Mouse (Mus musculus) heart, adult 11 months (tissue): ENCODE measurements around the gene Retreg1.
"Not testable (repeated sequence)": the region's sequence is repeated elsewhere in the genome, so short reads cannot be mapped to it uniquely, and the experiment has no call there.

Experiments
- DNase-seq: peaks from one replicate; pipeline ENCODE4 v3.0.0; 2022

Retreg1 gene

DNA sequence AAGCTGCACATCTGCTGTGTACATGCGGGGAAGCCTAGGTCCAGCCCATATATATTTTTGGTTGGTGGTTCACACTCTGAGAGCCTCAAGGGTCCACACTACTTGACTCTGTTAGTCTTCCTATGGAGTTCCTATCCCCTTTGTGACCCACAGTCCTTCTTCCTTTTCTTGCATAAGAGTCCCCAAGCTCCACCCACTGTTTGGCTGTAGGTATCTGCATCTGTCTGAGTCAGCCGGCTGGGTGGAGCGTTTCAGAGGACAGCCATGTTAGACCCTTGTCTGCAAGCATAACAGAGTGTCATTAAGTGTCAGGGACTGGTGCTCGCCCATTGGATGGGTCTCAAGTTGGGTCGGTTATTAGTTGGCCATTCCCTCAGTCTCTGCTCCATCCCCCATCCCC, 107.6 kb downstream of the Retreg1 start:
- DNase-seq, result peak; percentile 86

GRCm38 (mm10) chr15:25951037-25951436, 108.1 kb downstream of the Retreg1 start:
- DNase-seq, result no peak

DNA sequence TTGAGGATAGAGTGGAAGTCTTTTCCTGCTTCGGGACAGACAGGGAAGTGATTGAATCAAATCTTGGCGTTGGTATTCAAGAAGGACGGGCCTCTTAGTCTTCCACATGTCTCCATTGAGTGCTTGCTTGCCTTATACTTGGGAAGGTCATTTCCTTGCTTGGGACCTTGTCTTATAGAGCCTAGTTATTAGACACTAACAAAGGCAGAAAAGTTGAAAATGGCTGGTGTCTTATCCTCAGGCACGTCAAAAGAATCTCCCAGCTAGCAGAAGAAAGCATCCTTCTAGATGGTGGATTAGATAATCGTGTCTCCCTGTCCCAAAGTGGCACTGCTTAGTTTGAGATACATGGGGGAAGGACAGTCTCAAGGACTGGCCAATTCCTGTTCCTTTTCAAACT, 113.0 kb downstream of the Retreg1 start:
- DNase-seq, result peak; percentile 55

GRCm38 (mm10) chr15:25956422-25957117, 113.6 kb downstream of the Retreg1 start:
- DNase-seq, result peak; percentile 91

DNA sequence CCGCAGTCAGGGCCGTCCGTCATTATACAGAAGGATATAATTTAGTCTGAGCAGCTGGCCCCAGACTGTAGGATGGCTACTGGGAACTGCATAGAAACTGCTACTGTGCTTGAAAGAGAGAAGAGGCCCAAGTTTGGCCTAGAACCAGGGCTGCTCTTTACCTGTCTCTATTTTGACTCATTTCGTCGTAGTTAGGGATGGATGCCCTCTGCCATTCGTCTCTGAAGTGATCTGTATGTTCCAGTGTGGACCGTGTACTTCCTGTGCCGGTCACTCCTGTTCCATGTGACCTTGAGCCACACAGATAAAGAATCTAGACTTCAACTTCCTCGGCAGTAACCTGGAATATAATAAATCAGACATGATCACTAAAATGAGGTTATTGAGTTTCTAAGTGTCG, 114.7 kb downstream of the Retreg1 start:
- DNase-seq, result peak; percentile 74

- DNase-seq, result no peak
These were observed 116.4 kb downstream of the Retreg1 start for GRCm38 (mm10) chr15:25959375-25959774.

DNA sequence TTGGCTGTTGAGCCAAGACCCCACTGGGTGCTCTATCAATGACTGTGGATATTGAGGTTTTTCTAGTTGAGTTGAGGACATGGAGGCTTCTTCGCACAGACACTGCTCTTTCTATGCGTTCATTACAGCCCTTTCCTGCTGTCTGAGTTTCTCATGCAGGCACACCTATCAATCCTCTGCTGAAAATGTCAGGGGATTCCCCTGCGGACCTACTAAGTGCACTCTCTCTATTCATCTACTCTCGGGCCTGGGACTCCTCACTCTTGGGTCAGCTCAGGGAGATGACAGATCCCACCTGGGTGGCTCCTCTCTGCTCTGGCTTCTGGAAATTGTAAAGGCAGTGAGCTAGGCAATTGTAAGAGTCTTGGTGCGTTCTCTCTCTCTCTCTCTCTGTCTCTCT, 117.3 kb downstream of the Retreg1 start:
- DNase-seq, result peak; percentile 66

DNA sequence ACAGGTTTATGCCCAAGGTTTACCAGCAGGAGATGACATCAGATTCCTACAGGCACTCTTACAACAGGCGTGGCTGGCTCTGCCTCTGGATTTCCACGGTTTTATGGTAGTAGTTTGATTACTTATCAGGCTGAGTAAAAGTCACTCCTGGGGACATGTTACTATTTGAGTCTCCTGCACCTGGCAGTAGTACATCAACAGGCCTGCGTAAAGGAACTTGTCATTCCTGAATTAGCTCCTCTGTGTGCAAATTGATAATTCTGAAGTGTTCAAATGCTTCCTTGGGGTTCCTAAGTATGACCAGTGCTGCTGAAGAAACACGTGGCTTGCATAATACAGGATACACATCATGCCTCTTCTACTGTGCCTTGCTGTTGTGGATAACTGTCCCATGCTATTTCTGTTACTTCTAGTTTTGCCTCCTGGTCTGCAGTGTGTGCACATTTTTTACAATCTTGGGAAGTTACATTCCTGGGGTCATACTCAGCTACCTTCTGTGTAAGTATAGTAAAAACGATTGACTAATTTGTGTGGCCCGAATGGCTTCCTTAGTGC, 123.3 kb downstream of the Retreg1 start:
- DNase-seq, result peak; percentile 62

DNA sequence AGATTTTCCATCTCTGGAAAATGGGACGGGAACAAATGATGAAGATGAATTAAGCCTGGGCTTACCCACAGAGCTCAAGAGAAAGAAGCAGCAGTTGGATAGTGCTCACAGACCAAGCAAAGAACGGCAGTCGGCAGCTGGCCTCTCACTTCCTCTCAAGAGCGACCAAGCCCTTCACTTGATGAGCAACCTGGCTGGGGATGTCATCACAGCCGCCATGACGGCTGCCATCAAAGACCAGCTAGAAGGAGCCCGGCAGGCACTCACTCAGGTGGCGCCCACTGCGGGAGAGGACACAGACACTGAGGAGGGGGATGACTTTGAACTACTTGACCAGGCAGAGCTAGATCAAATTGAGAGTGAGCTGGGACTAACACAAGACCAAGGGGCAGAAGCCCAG, 128.6 kb downstream of the Retreg1 start:
- peak; percentile 53 for DNase-seq

DNA sequence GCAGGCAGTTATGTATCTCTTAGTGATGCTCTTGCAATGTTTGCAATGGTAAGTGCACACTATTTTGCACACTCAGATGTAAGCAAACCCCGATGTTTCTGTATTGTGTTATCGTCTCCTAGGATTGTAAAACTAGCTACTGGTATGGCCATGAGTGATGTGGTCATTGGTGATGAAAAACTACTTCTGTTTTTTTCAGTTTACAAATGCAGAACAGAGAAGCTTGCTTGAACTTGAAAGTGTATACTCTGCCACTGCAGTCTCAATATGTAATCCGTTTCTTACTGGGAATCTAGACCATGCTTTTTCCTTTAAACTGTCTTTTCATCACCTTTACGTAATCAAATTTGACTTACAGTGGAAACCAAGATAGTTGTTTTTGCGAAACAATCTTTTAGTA, 129.8 kb downstream of the Retreg1 start:
- no peak for DNase-seq

GRCm38 (mm10) chr15:25974352-25974751, 131.4 kb downstream of the Retreg1 start:
- no peak for DNase-seq

- no peak for DNase-seq
These were observed 132.8 kb downstream of the Retreg1 start for GRCm38 (mm10) chr15:25975810-25976209.

GRCm38 (mm10) chr15:25983614-25984013, 140.6 kb downstream of the Retreg1 start:
- peak; percentile 79 for DNase-seq

- peak; percentile 100 for DNase-seq
These were observed 141.2 kb downstream of the Retreg1 start, which contains the start of gene Zfp622 for GRCm38 (mm10) chr15:25984067-25984733. Gene Zfp622, plus strand, starts transcription at chr15:25984366.

GRCm38 (mm10) chr15:25984734-25985492, 141.9 kb downstream of the Retreg1 start:
- no peak for DNase-seq

DNA sequence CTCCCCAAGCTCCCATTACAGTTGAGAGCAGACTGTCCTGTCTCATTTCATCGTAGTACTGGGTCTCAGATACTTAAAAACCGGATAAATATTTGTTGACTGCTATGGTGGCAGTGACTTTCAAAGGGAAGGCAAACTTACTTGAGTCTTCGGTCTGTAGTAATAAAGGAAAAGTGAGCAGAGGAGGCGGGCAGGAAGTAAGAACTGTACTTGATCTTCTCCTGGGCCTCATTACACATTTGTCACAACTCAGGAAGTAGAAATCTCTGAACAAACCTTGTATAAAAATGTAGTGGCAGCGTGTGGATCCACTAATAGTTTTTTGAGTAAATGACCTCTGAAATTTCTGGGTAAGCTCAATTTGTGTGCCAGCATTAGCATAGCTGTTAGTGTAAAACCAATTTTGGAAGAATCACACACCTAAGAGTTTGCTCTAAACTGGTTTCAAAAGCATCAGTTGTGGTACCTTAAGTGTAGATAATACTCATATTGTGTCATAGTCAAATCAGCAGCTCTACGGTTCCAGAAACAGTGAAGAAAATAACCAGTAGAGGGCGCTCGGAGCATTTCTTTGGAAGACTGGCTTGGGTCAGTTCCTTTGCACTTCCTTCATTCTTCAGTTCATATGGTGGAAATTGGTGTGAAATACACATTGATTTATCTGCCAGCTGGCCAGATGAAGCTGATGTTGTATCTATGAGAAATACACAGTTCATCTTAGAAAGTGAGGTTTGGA, 150.2 kb downstream of the Retreg1 start:
- DNase-seq, result no peak

DNA sequence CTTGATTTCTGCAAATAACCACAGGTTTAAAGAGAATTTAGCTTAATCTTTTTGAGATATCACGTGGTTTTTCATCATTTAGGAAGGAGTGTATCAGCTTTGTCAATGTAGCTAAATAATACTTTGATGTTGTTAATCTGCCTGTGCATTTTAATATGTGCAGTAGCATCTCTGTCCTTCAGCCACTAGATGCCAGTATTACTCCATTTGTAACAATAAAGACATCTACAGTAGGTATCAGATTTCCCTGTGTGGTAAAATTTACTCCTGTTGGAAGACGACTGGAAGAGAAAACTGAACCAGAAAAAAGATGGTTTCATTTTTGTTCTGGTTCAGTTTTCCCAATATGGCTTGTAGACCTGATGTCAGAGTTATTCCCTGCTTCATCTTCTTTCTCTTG, 152.5 kb downstream of the Retreg1 start:
- DNase-seq, result no peak

- not testable (repeated sequence) for DNase-seq
These were observed 156.6 kb downstream of the Retreg1 start for GRCm38 (mm10) chr15:25999545-25999944.

DNA sequence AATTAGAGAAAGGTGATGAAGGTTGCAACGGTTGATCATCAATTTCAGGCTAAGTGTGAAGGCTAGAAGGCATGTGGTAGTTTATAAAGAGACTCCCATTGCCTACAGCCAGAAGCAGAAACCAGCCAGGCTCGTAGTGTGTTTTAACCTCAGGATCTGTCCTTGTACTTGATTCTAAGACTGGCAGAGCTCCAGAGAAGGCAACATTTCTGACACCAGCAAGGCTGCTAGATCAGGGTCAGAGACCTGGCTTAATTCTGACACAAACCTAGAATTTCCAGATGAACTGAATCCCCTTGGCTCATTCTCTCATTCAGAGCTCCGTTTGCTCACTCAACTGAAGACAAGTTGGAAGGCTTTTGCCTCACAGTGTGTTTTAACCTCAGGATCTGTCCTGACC, 165.6 kb downstream of the Retreg1 start:
- DNase-seq, result no peak

DNA sequence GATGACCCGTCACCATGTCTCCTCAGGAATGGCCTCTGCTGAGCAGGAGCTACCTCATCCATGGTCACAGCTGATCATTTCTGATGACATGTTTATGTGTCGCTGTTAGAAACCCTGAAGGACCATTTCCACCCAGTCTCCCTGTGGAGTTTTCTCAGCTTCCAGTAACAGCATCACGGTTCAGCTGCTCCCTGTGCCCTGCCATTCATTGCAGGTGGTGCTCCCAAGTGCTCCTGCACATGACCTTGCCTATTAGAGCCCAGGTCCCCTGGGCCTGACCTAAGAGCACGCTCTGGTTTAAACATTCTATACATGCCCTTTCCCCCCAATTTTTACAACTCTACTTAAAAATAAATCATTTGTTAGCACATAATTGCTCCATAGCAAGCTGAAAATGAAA, 169.9 kb downstream of the Retreg1 start:
- no peak for DNase-seq

DNA sequence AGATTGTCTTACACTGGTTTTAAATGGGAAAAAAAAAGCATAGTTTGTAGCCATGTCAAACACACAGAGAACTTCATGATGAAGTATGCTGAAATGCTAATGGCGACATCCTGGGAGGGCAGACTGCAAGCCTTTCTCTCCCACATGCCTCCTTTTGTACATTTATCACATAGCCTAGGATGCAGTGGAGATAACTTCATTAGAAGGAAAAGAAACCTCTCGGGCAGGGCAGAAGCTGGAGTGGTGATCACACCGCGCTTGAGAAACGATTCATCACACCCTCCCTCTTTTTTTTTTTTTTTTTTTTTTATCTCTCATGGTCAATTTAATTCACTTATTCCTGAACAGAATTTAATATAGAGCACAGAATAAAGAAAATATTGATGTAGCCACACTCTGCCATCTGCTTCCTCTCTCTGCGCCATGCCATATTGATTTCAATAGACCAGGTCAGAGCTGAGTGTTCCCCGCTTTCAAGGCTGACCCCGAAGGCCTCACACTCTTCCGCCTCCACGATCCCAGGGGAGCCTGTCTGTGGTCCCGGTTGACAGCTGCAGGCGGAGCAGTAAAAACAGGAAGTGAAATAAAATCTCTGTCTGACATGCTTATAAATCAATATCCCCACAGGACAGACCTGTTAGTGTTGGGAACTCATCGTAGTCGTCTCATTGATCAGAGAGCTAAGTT, 173.1 kb downstream of the Retreg1 start:
- peak; percentile 94 for DNase-seq

DNA sequence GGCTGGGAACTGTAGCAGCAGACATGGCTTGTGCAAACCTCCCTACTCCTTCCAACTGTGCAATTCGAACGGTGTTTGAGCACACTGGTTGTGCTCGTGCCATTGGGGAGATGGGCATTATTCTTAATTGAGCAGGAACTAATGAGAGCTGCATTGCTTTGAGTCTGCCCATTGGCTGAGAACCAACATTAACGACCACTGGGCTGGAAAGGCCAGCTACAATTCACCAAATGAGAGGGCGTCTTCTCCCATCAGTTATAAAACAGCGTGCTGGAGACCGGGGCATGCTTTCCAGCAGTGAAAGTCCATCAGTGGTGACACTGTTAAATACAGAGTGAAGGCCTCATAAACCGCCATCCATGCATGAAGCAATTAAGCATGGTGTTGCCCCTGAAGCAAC, 178.7 kb downstream of the Retreg1 start:
- DNase-seq, result peak; percentile 51
